Mouse (Mus musculus): ENCODE data around the gene Lyplal1.
A peak's percentile ranks its signal among the peaks of the same experiment; 100 is the strongest.

Lyplal1 gene

GRCm38 (mm10) chr1:186116701-186117488 is at the start of gene Lyplal1:
Gene Lyplal1 (minus strand): TSS chr1:186117310.
- DNase-seq = peak; percentile 74

GRCm38 (mm10) chr1:186163616-186164015 is 46.5 kb upstream of the Lyplal1 start:
- DNase-seq = no peak

GRCm38 (mm10) chr1:186163206-186163605 is 46.1 kb upstream of the Lyplal1 start:
- no peak for DNase-seq

- DNase-seq = no peak
Measured at GRCm38 (mm10) chr1:186150376-186150775, 33.3 kb upstream of the Lyplal1 start.

GRCm38 (mm10) chr1:186145444-186145843 is 28.3 kb upstream of the Lyplal1 start:
- no peak for DNase-seq

GRCm38 (mm10) chr1:186140191-186140590 is 23.1 kb upstream of the Lyplal1 start:
- no peak for DNase-seq

- DNase-seq = no peak
Measured at GRCm38 (mm10) chr1:186137873-186138272, 20.8 kb upstream of the Lyplal1 start.

- DNase-seq = no peak
Measured at GRCm38 (mm10) chr1:186136636-186137380, 19.7 kb upstream of the Lyplal1 start.

- no peak for DNase-seq
Measured at GRCm38 (mm10) chr1:186131465-186131864, 14.4 kb upstream of the Lyplal1 start.

- no peak for DNase-seq
Measured at GRCm38 (mm10) chr1:186128940-186129339, 11.8 kb upstream of the Lyplal1 start.

- no peak for DNase-seq
Measured at GRCm38 (mm10) chr1:186126313-186126862, 9.3 kb upstream of the Lyplal1 start.

GRCm38 (mm10) chr1:186123690-186124089 is 6.6 kb upstream of the Lyplal1 start:
- no peak for DNase-seq

GRCm38 (mm10) chr1:186119856-186120255 is 2.7 kb upstream of the Lyplal1 start:
- DNase-seq = no peak

- DNase-seq = no peak
Measured at GRCm38 (mm10) chr1:186116086-186116600, 967 bp downstream of the Lyplal1 start.

GRCm38 (mm10) chr1:186102313-186102712 is 14.8 kb downstream of the Lyplal1 start:
- no peak for DNase-seq

GRCm38 (mm10) chr1:186066266-186066897 is 50.7 kb downstream of the Lyplal1 start:
- DNase-seq = no peak

- DNase-seq = no peak
Measured at GRCm38 (mm10) chr1:186060041-186060440, 57.1 kb downstream of the Lyplal1 start.

- DNase-seq = no peak
Measured at GRCm38 (mm10) chr1:186054227-186054626, 62.9 kb downstream of the Lyplal1 start.

- DNase-seq = no peak
Measured at GRCm38 (mm10) chr1:186053280-186054043, 63.6 kb downstream of the Lyplal1 start.

GRCm38 (mm10) chr1:186043709-186044452 is 73.2 kb downstream of the Lyplal1 start:
- DNase-seq = no peak

- no peak for DNase-seq
Measured at GRCm38 (mm10) chr1:186041841-186042240, 75.3 kb downstream of the Lyplal1 start.

Data from thymus, postnatal 25 days (tissue).